Mouse (Mus musculus) heart, postnatal 36 days (tissue): Measurements from ENCODE around the gene Actl6b. TPM values are rescaled to one million over a fixed set of nuclear protein-coding genes. Genes with fewer than 3 reads are reported as not detected.

Experiments used
- microRNA-seq, 2 experiments: library from miRNA; unstranded; fragments of <30 nt; microRNA quantifications; one replicate each; pipeline ENCODE4 v1.2.0; 2021; ENCODE audit warnings: borderline number of aligned reads in 2 of 2
- total RNA-seq, 2 experiments: library from RNA; stranded (reverse); gene quantifications; 2 replicates each; pipeline ENCODE4 v1.2.3; 2021

Actl6b gene
- total RNA-seq, 2 experiments from 2014 or later = not detected

Small RNA genes within 50 kb of the gene (microRNA-seq; reads per million reads assigned to microRNA genes)
- 0 reads per million in 2 experiments for gene Mir6418

Other genes starting within 250 kb of the Actl6b start
- gene Srrt, start 245.8 kb upstream of the Actl6b start, total RNA-seq = 10 to 100 TPM; 58.3 to 62.6 TPM
- 10 to 100 TPM; 11.1 to 14.3 TPM for gene Trip6, start 239.1 kb upstream of the Actl6b start, total RNA-seq
- 1 to 10 TPM; 2.0 to 3.6 TPM for gene Slc12a9, start 219.9 kb upstream of the Actl6b start, total RNA-seq
- gene Ephb4, start 203.4 kb upstream of the Actl6b start, total RNA-seq = 10 to 100 TPM; 55.6 to 64.8 TPM
- not detected for gene Zan, start 76.5 kb upstream of the Actl6b start, total RNA-seq
- gene Pop7, start 51.0 kb upstream of the Actl6b start, total RNA-seq = 10 to 100 TPM; 13.1 to 14.1 TPM
- gene Gigyf1, start 35.0 kb upstream of the Actl6b start, total RNA-seq = 10 to 100 TPM; 29.5 to 35.4 TPM
- gene Epo, start 20.3 kb upstream of the Actl6b start, total RNA-seq = not detected
- 100 to 1,000 TPM; 245 to 248 TPM for gene Gnb2, start 20.0 kb upstream of the Actl6b start, total RNA-seq
- gene Tfr2, start 16.3 kb downstream of the Actl6b start, total RNA-seq = not detected
- gene Mospd3, start 47.5 kb downstream of the Actl6b start, total RNA-seq = 10 to 100 TPM; 16.5 to 16.8 TPM
- gene Pcolce, start 60.3 kb downstream of the Actl6b start, total RNA-seq = 10 to 100 TPM; 58.1 to 65.1 TPM
- under 1 TPM; 0.16 to 0.31 TPM for gene Fbxo24, start 75.5 kb downstream of the Actl6b start, total RNA-seq
- 10 to 100 TPM; 18.4 to 20.5 TPM for gene Lrch4, start 75.6 kb downstream of the Actl6b start, total RNA-seq
- 1 to 10 TPM; 3.9 to 4.9 TPM for gene Gm20605, start 75.7 kb downstream of the Actl6b start, total RNA-seq
- gene Sap25, start 87.8 kb downstream of the Actl6b start, total RNA-seq = 1 to 10 TPM; 1.2 to 1.7 TPM
- gene Irs3, start 92.2 kb downstream of the Actl6b start, total RNA-seq = under 1 TPM; 0.14 to 0.75 TPM
- gene Agfg2, start 131.2 kb downstream of the Actl6b start, total RNA-seq = 10 to 100 TPM; 11.6 to 18.3 TPM
- gene Nyap1, start 188.1 kb downstream of the Actl6b start, total RNA-seq = 1 to 10 TPM in 1 of 2 experiments, under 1 TPM in 1; 0.81 to 1.1 TPM
- 100 to 1,000 TPM; 260 to 268 TPM for gene Tsc22d4, start 192.2 kb downstream of the Actl6b start, total RNA-seq
- gene Ppp1r35, start 225.3 kb downstream of the Actl6b start, total RNA-seq = 10 to 100 TPM; 10.7 to 12.3 TPM
- 10 to 100 TPM; 25.6 to 35.3 TPM for gene Mepce, start 234.1 kb downstream of the Actl6b start, total RNA-seq
- gene Zcwpw1, start 234.3 kb downstream of the Actl6b start, total RNA-seq = under 1 TPM; 0.36 to 0.49 TPM